Mouse (Mus musculus): Measurements from ENCODE around the gene Lman1l. TPM values are rescaled to one million over a fixed set of nuclear protein-coding genes. Genes with fewer than 3 reads are reported as not detected.
A peak's percentile ranks its signal among the peaks of the same experiment; 100 is the strongest.

Gene Lman1l
- polyA plus RNA-seq, 1 experiment from 2014 or later, result not detected

DNA sequence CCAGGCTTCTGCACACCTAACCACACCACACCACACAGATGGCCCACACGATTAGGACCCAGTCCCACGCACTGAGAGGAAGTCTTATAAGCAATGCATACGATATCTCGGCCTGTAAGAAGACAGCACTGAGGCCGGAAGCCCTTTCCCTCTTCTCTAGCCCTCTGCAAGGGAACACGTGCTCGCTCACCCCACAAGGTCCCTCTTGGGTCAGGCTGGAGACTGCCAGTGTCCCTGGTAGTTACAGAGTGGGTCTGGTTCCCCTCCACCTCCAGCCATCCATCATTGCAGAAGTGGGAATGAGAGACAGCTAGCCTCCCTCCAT lies 23.2 kb upstream of the Lman1l start:
- Histone ChIP-seq H3K9me3 (no peaks in the 10 kb centered on the region), H3K27me3 (no peaks in the 10 kb centered on the region), H3K4me1 (replicated peaks) (peaks cover 58% of the 10 kb centered on the region), H3K36me3 (peaks cover 10% of the 10 kb centered on the region), H3K4me3 (peak overlapping the region; percentile 98), H3K4me2 (peak overlapping the region; percentile 94), H3K27ac (replicated peaks) (no peak overlapping the region), H3K9ac (peak overlapping the region; percentile 100)
- no peak for ATAC-seq (ENCODE audit: low read depth)
- 52% methylated on average over 7 of the region's 7 CpGs for WGBS

DNA sequence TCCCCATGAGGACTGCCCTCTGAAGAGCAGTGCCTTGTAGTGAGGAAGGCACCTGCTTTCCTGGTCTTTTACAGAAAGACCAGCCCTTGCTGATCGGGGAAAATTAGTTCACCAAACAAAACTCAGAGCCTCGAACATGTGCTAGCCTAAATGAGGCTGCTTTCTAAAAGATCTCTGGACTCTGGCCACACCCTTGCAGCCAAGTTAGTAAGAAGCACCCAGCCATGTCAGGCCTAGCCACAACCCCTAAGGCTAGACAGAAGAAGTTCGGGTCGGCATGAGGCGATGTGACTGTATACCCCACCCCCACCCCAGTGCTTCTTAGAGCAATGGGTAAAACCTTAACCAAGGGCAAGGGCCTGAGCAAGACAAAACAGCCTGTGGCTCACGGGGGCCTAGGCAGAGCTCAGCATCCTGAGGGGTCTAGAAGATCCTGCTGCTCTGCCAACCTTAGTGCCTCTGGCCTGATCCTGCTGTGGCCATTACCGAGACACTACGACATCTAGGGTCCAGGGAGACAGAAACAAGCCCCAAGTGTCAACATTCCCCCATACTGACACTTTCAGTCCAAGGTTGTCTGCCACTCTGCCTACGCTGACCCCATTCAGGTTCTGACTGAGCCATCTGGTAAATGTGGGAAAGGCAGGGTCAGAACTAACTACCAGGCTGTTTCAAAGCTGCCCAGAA lies 22.7 kb upstream of the Lman1l start:
- Histone ChIP-seq H3K9me3 (no peaks in the 10 kb centered on the region), H3K4me1 (replicated peaks) (peaks cover 63% of the 10 kb centered on the region), H3K36me3 (peaks cover 10% of the 10 kb centered on the region), H3K9ac (peak overlapping the region; percentile 100), H3K27me3 (no peaks in the 10 kb centered on the region), H3K4me2 (peak overlapping the region; percentile 94), H3K4me3 (peak overlapping the region; percentile 98), H3K27ac (replicated peaks) (no peak overlapping the region)
- 75% methylated on average over 9 of the region's 9 CpGs for WGBS
- ATAC-seq (ENCODE audit: low read depth), result no peak

DNA sequence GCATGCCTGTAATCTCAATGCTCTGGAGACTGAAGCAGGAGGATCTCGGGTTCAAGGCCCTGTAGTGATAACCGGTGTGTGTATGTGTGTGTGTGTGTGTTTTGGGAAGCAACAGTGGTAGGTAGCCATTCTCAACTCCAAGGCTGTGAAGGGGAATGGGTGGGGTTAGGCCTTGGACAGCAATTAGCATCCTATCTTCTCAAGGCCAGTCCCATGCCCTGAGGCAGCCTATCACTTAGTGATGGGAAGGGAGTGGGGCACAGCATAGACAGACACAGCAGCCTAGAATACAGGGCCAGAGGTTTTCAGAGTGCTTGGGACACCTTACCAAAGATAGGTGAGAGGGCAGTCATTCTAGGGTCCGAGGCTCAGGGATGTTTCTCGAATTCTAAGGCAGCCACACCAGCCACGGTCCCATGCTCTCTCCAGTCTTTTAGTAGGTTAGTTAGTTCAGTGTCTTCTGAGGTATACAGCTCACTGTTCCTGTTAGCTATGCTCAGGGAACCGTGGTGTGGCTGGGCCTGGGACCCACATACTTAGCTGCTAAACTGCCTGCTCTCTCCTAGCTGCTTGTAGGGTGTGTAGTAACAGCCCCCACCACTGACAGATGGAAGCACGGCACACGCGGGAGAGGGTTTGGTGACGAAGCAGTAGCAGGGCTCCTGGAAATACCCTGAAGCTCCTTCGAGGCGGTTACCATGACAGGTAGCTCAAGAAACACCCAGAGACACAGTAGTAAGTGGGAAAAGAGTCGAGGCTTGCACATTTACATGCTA lies 21.4 kb upstream of the Lman1l start:
- Histone ChIP-seq H3K4me2 (0 out of 2 replicates have a peak overlapping the region, but pooled peaks have one; percentile 42), H3K9ac (no peak overlapping the region), H3K4me3 (no peak overlapping the region), H3K36me3 (peaks cover 10% of the 10 kb centered on the region), H3K27me3 (no peaks in the 10 kb centered on the region), H3K4me1 (replicated peaks) (peaks cover 76% of the 10 kb centered on the region), H3K27ac (replicated peaks) (no peak overlapping the region), H3K9me3 (no peaks in the 10 kb centered on the region)
- WGBS, result 86% methylated on average over 13 of the region's 13 CpGs
- no peak for ATAC-seq (ENCODE audit: low read depth)

DNA sequence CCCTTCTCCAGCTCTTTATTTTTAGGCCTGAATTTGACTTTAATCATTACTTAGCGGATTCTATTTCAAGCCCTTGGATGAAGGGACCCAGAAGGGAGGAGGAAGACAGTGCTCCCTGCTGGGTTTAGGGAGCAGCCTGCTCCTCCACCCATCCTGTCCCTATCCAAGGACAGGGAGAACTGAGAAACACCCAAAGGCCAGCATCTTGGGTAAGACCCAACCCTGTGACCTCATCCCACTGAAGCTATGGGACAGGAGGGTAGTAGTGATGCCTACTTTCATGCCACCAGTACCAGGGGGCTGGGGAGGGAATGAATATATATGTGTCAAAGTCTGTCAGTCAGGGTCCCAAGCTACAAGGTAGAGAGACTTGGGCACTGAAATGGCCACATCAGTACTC lies 20.4 kb upstream of the Lman1l start:
- Histone ChIP-seq H3K27me3 (no peaks in the 10 kb centered on the region), H3K4me2 (peak overlapping the region; percentile 42), H3K9me3 (no peaks in the 10 kb centered on the region), H3K27ac (replicated peaks) (peak overlapping the region; percentile 33; the same call in 1 of the 2 replicates), H3K36me3 (peaks cover 10% of the 10 kb centered on the region), H3K4me1 (replicated peaks) (peaks cover 78% of the 10 kb centered on the region), H3K9ac (peak overlapping the region; percentile 62; the same call in 1 of the 2 replicates), H3K4me3 (no peak overlapping the region)
- ATAC-seq (ENCODE audit: low read depth), result no peak
- 65% methylated on average over 1 of the region's 1 CpGs for whole genome bisulfite sequencing

DNA sequence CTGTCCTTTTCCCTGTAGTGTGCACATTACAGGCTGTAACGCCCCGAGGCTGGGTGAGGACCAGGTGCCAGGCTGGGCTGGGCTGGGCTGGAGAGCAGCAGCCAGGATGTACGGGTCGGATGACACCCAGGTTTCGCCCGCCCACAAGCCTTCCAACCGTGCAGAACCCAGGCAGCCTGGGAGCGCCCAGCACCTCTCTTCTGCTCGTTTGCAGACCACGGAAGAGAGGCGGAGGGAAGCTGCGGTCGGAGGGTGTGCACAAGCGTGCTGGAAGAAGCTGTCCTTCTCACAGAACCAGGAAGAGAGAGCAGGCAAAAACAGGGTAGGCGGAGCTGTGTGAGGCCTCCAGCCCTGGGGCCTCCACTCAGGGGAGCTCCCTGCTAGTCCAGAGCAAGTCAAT lies 19.8 kb upstream of the Lman1l start:
- peaks cover 78% of the 10 kb centered on the region for H3K4me1 ChIP-seq (replicated peaks)
- peak overlapping the region; percentile 57 for H3K27ac ChIP-seq (replicated peaks)
- peak overlapping the region; percentile 42 for H3K4me2 ChIP-seq
- peaks cover 10% of the 10 kb centered on the region for H3K36me3 ChIP-seq
- 32% methylated on average over 15 of the region's 15 CpGs for WGBS
- H3K9me3 ChIP-seq, result no peaks in the 10 kb centered on the region
- no peak overlapping the region for H3K4me3 ChIP-seq
- ATAC-seq (ENCODE audit: low read depth), result no peak
- H3K9ac ChIP-seq, result peak overlapping the region; percentile 62
- no peaks in the 10 kb centered on the region for H3K27me3 ChIP-seq

DNA sequence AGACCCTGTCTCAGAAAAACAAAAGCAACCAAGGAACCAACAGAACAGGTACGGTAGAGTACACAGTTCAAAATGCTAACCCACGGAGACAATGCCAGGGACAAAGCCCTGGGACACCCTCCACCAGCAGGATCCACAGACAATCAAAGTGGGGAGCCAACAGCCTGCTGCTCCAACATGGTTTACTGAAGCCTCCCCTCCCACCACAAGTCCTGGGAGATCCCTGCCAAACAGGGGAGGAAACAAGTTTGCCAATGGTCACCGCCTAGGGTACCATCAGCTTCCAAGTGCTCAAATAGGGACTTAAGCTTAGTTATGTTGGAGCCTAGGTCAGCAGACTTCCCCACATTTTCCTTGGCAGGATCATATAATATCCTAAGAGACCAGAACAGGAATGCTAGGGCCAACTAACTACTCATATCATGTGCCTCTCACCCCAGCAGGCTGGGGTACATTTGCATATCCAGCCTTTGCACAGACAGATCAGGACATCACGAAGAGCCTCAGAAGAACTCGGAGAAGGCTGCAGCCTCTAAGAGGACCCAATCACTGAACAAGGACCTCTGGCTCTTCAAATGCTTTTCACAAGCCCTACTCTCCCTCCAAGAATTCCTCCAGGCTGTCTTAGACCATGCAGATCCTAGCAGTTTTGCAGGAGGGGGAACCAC lies 19.2 kb upstream of the Lman1l start:
- Histone ChIP-seq H3K4me2 (peak overlapping the region; percentile 42), H3K4me3 (no peak overlapping the region), H3K4me1 (replicated peaks) (peaks cover 78% of the 10 kb centered on the region), H3K27me3 (no peaks in the 10 kb centered on the region), H3K9ac (peak overlapping the region; percentile 62), H3K36me3 (peaks cover 10% of the 10 kb centered on the region), H3K27ac (replicated peaks) (peak overlapping the region; percentile 57; the same call in 1 of the 2 replicates), H3K9me3 (no peaks in the 10 kb centered on the region)
- 72% methylated on average over 5 of the region's 5 CpGs for WGBS
- no peak for ATAC-seq (ENCODE audit: low read depth)

DNA sequence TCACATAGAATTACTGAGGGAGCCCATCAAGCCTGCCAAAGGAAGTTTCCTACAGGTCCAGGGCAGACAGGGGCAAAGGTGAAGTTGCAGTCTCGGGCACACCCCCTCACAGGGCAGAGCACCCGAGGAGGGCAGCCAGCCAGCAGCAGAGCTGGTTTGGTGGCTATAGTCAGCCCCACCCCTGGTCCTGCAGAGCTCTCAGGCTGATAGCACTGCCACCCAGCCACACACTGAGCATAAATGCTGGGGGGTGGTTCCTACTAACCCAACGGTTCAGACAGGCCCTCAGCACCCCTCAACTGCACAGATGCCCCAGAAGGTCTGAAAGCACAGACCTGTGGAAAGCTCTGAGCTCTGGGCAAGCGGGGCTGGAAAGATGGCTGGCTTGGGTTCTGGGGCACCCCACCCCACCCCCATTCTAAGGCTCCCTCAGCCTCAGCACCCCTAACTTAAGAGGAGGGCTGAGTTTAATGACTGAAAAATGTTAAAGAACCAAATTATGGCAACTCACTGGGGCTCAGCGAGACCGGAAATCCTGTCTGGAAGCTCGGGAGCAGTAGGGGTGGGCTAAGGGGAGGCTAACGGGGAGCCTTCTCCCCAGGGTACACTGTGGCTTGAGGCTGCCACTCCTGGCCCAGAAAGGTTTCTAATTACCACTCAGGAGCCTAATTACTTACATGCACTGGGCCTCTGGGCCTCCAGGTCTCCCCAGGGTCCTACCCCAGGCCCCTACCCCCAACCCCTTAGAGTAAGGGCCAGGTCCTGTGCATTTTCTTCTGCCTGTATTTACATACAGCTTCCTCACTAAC lies 18.3 kb upstream of the Lman1l start:
- Histone ChIP-seq H3K4me2 (peak overlapping the region; percentile 42), H3K4me3 (no peak overlapping the region), H3K36me3 (peaks cover 10% of the 10 kb centered on the region), H3K27me3 (no peaks in the 10 kb centered on the region), H3K9me3 (no peaks in the 10 kb centered on the region), H3K4me1 (replicated peaks) (peaks cover 79% of the 10 kb centered on the region), H3K9ac (peak overlapping the region; percentile 62), H3K27ac (replicated peaks) (peak overlapping the region; percentile 30)
- 0 out of 2 replicates have a peak, but pooled peaks have one; percentile 5 for ATAC-seq (ENCODE audit: low read depth)
- 40% methylated on average over 8 of the region's 8 CpGs for WGBS

DNA sequence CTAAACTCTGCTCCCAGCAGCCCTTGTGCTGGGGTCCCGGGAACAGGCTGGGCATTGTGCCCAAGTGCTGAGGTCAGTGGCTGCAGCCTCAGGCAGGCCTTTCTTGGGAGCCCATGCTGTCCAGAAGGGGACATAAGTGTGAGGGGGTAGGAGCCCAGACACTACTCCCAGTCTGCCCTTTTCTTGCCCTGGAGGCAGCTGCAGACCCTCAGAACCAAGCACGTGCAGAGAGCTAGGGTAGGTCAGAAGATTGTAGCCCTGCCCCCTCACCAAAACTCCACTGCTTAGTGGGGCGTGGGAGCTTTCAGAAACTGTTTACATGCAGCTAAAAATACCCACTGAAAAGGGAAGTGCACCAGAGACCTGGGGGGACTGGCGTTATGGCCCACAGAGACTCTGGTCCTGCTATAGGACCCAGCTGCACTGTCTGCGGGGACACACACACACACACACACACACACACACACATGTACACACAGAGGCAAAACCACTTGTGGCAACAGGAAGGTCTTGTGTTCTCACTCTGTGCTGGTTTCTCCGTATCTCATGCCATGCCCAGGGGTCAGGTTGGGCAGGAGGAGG lies 17.3 kb upstream of the Lman1l start:
- H3K9me3 ChIP-seq, result no peaks in the 10 kb centered on the region
- peak overlapping the region; percentile 62 for H3K9ac ChIP-seq
- H3K27me3 ChIP-seq, result no peaks in the 10 kb centered on the region
- peak overlapping the region; percentile 42 for H3K4me2 ChIP-seq
- ATAC-seq (ENCODE audit: low read depth), result 0 out of 2 replicates have a peak, but pooled peaks have one; percentile 33
- H3K4me1 ChIP-seq (replicated peaks), result peaks cover 73% of the 10 kb centered on the region
- 59% methylated on average over 6 of the region's 6 CpGs for WGBS
- peaks cover 10% of the 10 kb centered on the region for H3K36me3 ChIP-seq
- peak overlapping the region; percentile 30 for H3K27ac ChIP-seq (replicated peaks)
- no peak overlapping the region for H3K4me3 ChIP-seq

DNA sequence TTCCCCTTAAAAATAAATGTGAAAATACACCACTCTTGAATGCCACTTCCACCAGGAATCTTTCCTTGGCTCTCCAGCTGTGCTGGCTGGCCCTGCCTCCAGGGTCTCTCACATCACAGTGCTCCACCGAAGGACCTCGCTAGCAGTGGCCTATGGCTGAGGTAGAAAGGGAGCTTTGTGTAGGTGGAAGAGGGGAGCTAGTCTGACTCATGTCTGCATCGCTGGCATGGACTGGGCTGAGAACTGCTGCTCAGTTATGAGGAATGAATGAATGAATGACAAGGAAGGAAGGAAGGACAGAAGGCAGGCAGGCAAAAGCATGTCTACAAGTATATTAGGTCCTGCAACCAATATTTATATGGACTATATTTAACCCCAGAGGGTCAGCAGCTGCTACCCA lies 16.7 kb upstream of the Lman1l start:
- peaks cover 68% of the 10 kb centered on the region for H3K4me1 ChIP-seq (replicated peaks)

DNA sequence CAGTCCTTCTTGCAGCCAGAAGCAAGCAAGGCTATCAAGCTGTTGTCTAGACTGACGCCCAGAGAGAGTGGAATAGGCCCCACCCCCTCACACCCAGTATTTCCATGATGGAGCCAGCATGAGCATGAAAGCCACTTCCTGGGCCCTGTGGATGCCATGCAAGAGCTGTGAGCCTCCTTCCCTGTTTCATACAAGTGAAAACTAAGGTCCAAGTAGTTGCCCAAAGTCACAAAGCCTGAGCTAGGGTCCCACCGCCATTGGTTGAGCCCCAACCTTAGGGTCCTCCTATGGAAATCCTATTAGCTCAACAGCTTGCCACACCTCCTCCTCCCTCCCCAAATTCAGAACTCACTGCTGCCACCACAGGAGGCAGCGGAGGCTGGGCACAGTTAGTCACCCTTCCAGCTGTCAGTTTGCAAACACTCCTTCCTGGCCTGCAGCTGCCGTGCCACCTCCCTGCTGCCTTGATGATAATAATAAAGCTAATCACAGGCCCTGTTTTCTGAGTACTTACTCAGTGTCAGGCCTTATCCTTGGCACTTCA lies 13.0 kb upstream of the Lman1l start:
- Histone ChIP-seq H3K27me3 (no peaks in the 10 kb centered on the region), H3K9ac (no peak overlapping the region), H3K36me3 (peaks cover 38% of the 10 kb centered on the region), H3K4me2 (no peak overlapping the region), H3K27ac (replicated peaks) (no peak overlapping the region), H3K9me3 (no peaks in the 10 kb centered on the region), H3K4me1 (replicated peaks) (peaks cover 31% of the 10 kb centered on the region), H3K4me3 (no peak overlapping the region)
- WGBS, result 52% methylated on average over 4 of the region's 4 CpGs
- ATAC-seq (ENCODE audit: low read depth), result no peak

More for the DNA sequence above, 16.7 kb upstream of the Lman1l start:
- Histone ChIP-seq H3K4me2 (peak overlapping the region; percentile 42; the same call in 1 of the 2 replicates), H3K36me3 (peaks cover 12% of the 10 kb centered on the region), H3K9me3 (no peaks in the 10 kb centered on the region), H3K9ac (0 out of 2 replicates have a peak overlapping the region, but pooled peaks have one; percentile 62), H3K4me3 (no peak overlapping the region), H3K27me3 (no peaks in the 10 kb centered on the region), H3K27ac (replicated peaks) (peak overlapping the region; percentile 30)
- WGBS, result 61% methylated on average over 3 of the region's 3 CpGs
- ATAC-seq (ENCODE audit: low read depth), result no peak
